Mouse (Mus musculus) stomach, postnatal 0 days (tissue): ENCODE measurements around the gene Plekha5.

Experiments used
- CTCF ChIP-seq: IDR thresholded peaks from 2 replicates; pipeline ENCODE4 v1.5.1; 2016; ENCODE audit warnings: antibody characterized with exemption, low read depth, mild to moderate bottlenecking, moderate library complexity
- EP300 ChIP-seq: optimal IDR thresholded peaks from 2 replicates; pipeline ENCODE3; 2016; ENCODE audit warnings: antibody characterized with exemption

DNA sequence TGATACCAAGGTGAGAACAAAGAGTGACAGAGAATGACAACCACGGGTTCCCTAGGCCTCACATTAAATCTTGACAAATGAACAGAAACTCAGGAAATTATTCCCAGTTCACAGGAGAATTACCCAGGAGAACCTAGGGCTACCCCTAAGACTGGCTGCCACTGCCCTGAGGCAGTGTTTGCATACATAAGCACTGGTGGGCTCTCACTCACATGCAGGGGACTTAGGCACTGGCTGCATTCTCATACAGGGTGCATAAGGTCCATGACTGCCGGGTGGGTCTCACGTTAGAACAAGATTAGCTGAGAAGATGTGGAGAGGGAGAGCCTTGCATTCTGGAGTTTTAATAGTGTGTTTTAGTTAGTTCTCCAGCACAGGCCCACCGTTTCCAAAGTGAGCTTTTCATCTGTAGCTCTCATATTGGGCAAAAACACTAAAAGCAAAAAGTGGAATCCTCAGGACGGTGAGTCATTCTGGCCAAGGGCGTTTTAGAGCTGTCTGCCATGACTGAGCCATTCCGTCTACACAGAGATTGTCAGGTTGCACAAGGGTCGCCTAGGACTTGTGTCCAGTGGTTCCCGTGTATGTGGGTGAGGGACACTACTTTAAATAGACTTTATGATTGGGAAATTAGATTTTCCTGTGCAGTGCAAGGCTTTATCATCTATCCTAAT, 138.2 kb downstream of the Plekha5 start:
- TF ChIP-seq CTCF: no peak
- TF ChIP-seq EP300: no peak
